Mouse (Mus musculus) limb, embryonic 13.5 days (tissue): ENCODE results near the gene Scamp5. TPM values are rescaled to one million over a fixed set of nuclear protein-coding genes. Genes with fewer than 3 reads are reported as not detected.
"Not testable (repeated sequence)": the region's sequence is repeated elsewhere in the genome, so short reads cannot be mapped to it uniquely, and the experiment has no call there.

Experiments used
- ATAC-seq: fragments of 200-750 bp; cut with Nextera tagmentation; 2 replicates; pipeline ENCODE4 v1.8.0; 2017; ENCODE audit warnings: low read depth, moderate number of reproducible peaks, moderate TSS enrichment; ENCODE audit not compliant: low FRiP score
- H3K27ac ChIP-seq: fragments of 300-500 bp; sonication (generic); 2 replicates; pipeline ENCODE4 v1.5.1; 2015; ENCODE audit warnings: inconsistent platforms, mild to moderate bottlenecking, moderate library complexity
- H3K27me3 ChIP-seq: fragments of 300-500 bp; sonication (generic); 2 replicates; pipeline ENCODE4 v1.6.1; 2015; ENCODE audit warnings: mild to moderate bottlenecking, inconsistent platforms
- H3K36me3 ChIP-seq: fragments of 300-500 bp; sonication (generic); 2 replicates; pipeline ENCODE4 v1.6.1; 2015; ENCODE audit warnings: inconsistent platforms, mild to moderate bottlenecking, moderate library complexity
- H3K4me1 ChIP-seq: fragments of 300-500 bp; sonication (generic); 2 replicates; pipeline ENCODE4 v1.6.1; 2015; ENCODE audit warnings: inconsistent platforms
- H3K4me2 ChIP-seq: fragments of 300-500 bp; sonication (generic); replicated peaks from 2 replicates; pipeline ENCODE4 v1.6.1; 2015; ENCODE audit warnings: inconsistent platforms, mild to moderate bottlenecking, moderate library complexity
- H3K4me3 ChIP-seq: fragments of 300-500 bp; sonication (generic); 2 replicates; pipeline ENCODE4 v1.5.1; 2015; ENCODE audit warnings: moderate library complexity, mild to moderate bottlenecking, inconsistent platforms
- H3K9ac ChIP-seq: fragments of 300-500 bp; sonication (generic); 2 replicates; pipeline ENCODE4 v1.6.1; 2015; ENCODE audit warnings: mild to moderate bottlenecking, inconsistent platforms
- H3K9me3 ChIP-seq: fragments of 300-500 bp; sonication (generic); 2 replicates; pipeline ENCODE4 v1.6.1; 2016; ENCODE audit warnings: inconsistent platforms
- WGBS: fragments of 180-500 bp; shearing (Covaris S2); methylation state at CpG from one replicate; pipeline ENCODE4 v1.1.7; 2015; 5-methylcytosine and 5-hydroxymethylcytosine counted together
- polyA plus RNA-seq: library from polyadenylated mRNA; unstranded; fragments of >200 nt; fragmentation: Nextera tagmentation; extraction: Ambion mirVana; gene quantifications from 2 replicates; pipeline ENCODE4 v1.2.1, GENCODE M21; 2015

Gene Scamp5
- polyA plus RNA-seq, 1 experiment from 2014 or later = 12.9 TPM

GRCm38 (mm10) chr9:57427123-57427522 lies 40.7 kb downstream of the Scamp5 start:
- H3K9me3 ChIP-seq, H3K27me3 ChIP-seq, H3K4me2 ChIP-seq, H3K9ac ChIP-seq, H3K27ac ChIP-seq, H3K36me3 ChIP-seq, ATAC-seq, H3K4me3 ChIP-seq: not testable (repeated sequence)
- WGBS = 84% methylated on average over 4 of the region's 4 CpGs
- H3K4me1 ChIP-seq = peaks cover 14% of the 10 kb centered on the region

GRCm38 (mm10) chr9:57425116-57425515 lies 42.7 kb downstream of the Scamp5 start:
- WGBS = 71% methylated on average over 3 of the region's 3 CpGs
- no peaks in the 10 kb centered on the region for H3K36me3 ChIP-seq
- no peak for ATAC-seq

GRCm38 (mm10) chr9:57424066-57424465 lies 43.8 kb downstream of the Scamp5 start:
- no peak overlapping the region for H3K4me2 ChIP-seq
- H3K27ac ChIP-seq = no peak overlapping the region
- H3K4me1 ChIP-seq = peaks cover 40% of the 10 kb centered on the region
- 71% methylated on average over 6 of the region's 6 CpGs for WGBS
- H3K9ac ChIP-seq = no peak overlapping the region
- ATAC-seq = no peak
- 0 out of 2 replicates have a peak, but pooled peaks cover under 1% of the 10 kb centered on the region for H3K36me3 ChIP-seq
- no peaks in the 10 kb centered on the region for H3K27me3 ChIP-seq
- H3K9me3 ChIP-seq = no peaks in the 10 kb centered on the region
- H3K4me3 ChIP-seq = no peak overlapping the region

More at GRCm38 (mm10) chr9:57425116-57425515, 42.7 kb downstream of the Scamp5 start:
- Histone ChIP-seq H3K4me3 (no peak overlapping the region), H3K9ac (no peak overlapping the region; the same call in 1 of the 2 replicates), H3K27ac (peak overlapping the region; percentile 15; the same call in 1 of the 2 replicates), H3K27me3 (no peaks in the 10 kb centered on the region), H3K9me3 (no peaks in the 10 kb centered on the region), H3K4me2 (no peak overlapping the region), H3K4me1 (peaks cover 31% of the 10 kb centered on the region)

- Histone ChIP-seq H3K9me3 (no peaks in the 10 kb centered on the region), H3K27ac (peak overlapping the region; percentile 93)
- WGBS = 70% methylated on average over 5 of the region's 5 CpGs
Measured at GRCm38 (mm10) chr9:57421688-57422111, 46.2 kb downstream of the Scamp5 start.

GRCm38 (mm10) chr9:57421121-57421571 lies 46.7 kb downstream of the Scamp5 start:
- H3K4me1 ChIP-seq = peaks cover 27% of the 10 kb centered on the region
- peaks cover 7% of the 10 kb centered on the region; the same call in 1 of the 2 replicates for H3K36me3 ChIP-seq
- H3K9ac ChIP-seq = no peak overlapping the region
- ATAC-seq = peak; percentile 7; the same call in 1 of the 2 replicates
- H3K27ac ChIP-seq = peak overlapping the region; percentile 93
- H3K4me3 ChIP-seq = no peak overlapping the region
- WGBS = 68% methylated on average over 9 of the region's 9 CpGs
- no peaks in the 10 kb centered on the region for H3K27me3 ChIP-seq
- H3K9me3 ChIP-seq = no peaks in the 10 kb centered on the region
- peak overlapping the region; percentile 47; the same call in 1 of the 2 replicates for H3K4me2 ChIP-seq

More at GRCm38 (mm10) chr9:57421688-57422111, 46.2 kb downstream of the Scamp5 start:
- Histone ChIP-seq H3K9ac (no peak overlapping the region), H3K27me3 (no peaks in the 10 kb centered on the region), H3K4me3 (no peak overlapping the region), H3K4me1 (peaks cover 27% of the 10 kb centered on the region), H3K4me2 (no peak overlapping the region), H3K36me3 (peaks cover 7% of the 10 kb centered on the region; the same call in 1 of the 2 replicates)
- no peak for ATAC-seq

- Histone ChIP-seq H3K4me3 (no peak overlapping the region), H3K4me2 (peak overlapping the region; percentile 47), H3K27ac (peak overlapping the region; percentile 93), H3K27me3 (no peaks in the 10 kb centered on the region), H3K9me3 (no peaks in the 10 kb centered on the region), H3K36me3 (peaks cover 7% of the 10 kb centered on the region; the same call in 1 of the 2 replicates), H3K4me1 (peaks cover 27% of the 10 kb centered on the region), H3K9ac (no peak overlapping the region)
- 24% methylated on average over 20 of the region's 20 CpGs for WGBS
- ATAC-seq = peak; percentile 88
Measured at GRCm38 (mm10) chr9:57420321-57421120, 47.3 kb downstream of the Scamp5 start.

- ATAC-seq = no peak
- peak overlapping the region; percentile 47 for H3K4me2 ChIP-seq
- H3K27ac ChIP-seq = peak overlapping the region; percentile 93
- no peaks in the 10 kb centered on the region for H3K27me3 ChIP-seq
- H3K4me1 ChIP-seq = peaks cover 27% of the 10 kb centered on the region
- H3K9ac ChIP-seq = no peak overlapping the region
- no peak overlapping the region for H3K4me3 ChIP-seq
- no peaks in the 10 kb centered on the region for H3K9me3 ChIP-seq
- peaks cover 10% of the 10 kb centered on the region for H3K36me3 ChIP-seq
- WGBS = 78% methylated on average over 16 of the region's 16 CpGs
Measured at GRCm38 (mm10) chr9:57419521-57420267, 48.2 kb downstream of the Scamp5 start.

- Histone ChIP-seq H3K4me3 (no peak overlapping the region), H3K36me3 (peaks cover 20% of the 10 kb centered on the region), H3K27ac (no peak overlapping the region), H3K9me3 (no peaks in the 10 kb centered on the region), H3K4me2 (no peak overlapping the region), H3K4me1 (peaks cover 27% of the 10 kb centered on the region), H3K9ac (no peak overlapping the region), H3K27me3 (no peaks in the 10 kb centered on the region)
- no peak for ATAC-seq
- WGBS = 85% methylated on average over 8 of the region's 8 CpGs
Measured at GRCm38 (mm10) chr9:57417341-57417740, 50.5 kb downstream of the Scamp5 start.

- Histone ChIP-seq H3K4me1 (no peaks in the 10 kb centered on the region), H3K27me3 (no peaks in the 10 kb centered on the region), H3K27ac (no peak overlapping the region), H3K9ac (no peak overlapping the region), H3K36me3 (no peaks in the 10 kb centered on the region; the same call in 1 of the 2 replicates), H3K9me3 (no peaks in the 10 kb centered on the region), H3K4me3 (no peak overlapping the region), H3K4me2 (no peak overlapping the region)
- no peak for ATAC-seq
- 87% methylated on average over 9 of the region's 9 CpGs for WGBS
Measured at GRCm38 (mm10) chr9:57407120-57407905, 60.5 kb downstream of the Scamp5 start.

- H3K4me3 ChIP-seq = no peak overlapping the region
- no peaks in the 10 kb centered on the region for H3K4me1 ChIP-seq
- H3K27ac ChIP-seq = no peak overlapping the region
- H3K4me2 ChIP-seq = no peak overlapping the region
- H3K36me3 ChIP-seq = no peaks in the 10 kb centered on the region
- H3K9me3 ChIP-seq = no peaks in the 10 kb centered on the region
- 83% methylated on average over 5 of the region's 5 CpGs for WGBS
- H3K9ac ChIP-seq = no peak overlapping the region
- no peaks in the 10 kb centered on the region for H3K27me3 ChIP-seq
- ATAC-seq = no peak
Measured at GRCm38 (mm10) chr9:57406395-57406794, 61.5 kb downstream of the Scamp5 start.

- no peak overlapping the region for H3K4me3 ChIP-seq
- H3K4me2 ChIP-seq = no peak overlapping the region
- no peaks in the 10 kb centered on the region for H3K27me3 ChIP-seq
- ATAC-seq = no peak
- H3K4me1 ChIP-seq = no peaks in the 10 kb centered on the region
- H3K27ac ChIP-seq = no peak overlapping the region
- WGBS = 88% methylated on average over 5 of the region's 5 CpGs
- H3K9ac ChIP-seq = no peak overlapping the region
- peaks cover 10% of the 10 kb centered on the region; the same call in 1 of the 2 replicates for H3K9me3 ChIP-seq
- no peaks in the 10 kb centered on the region for H3K36me3 ChIP-seq
Measured at GRCm38 (mm10) chr9:57404036-57404435, 63.8 kb downstream of the Scamp5 start.
